Mouse (Mus musculus): ENCODE data around the gene Vangl1.

GRCm38 (mm10) chr3:102244601-102245000 lies 40.1 kb upstream of the Vangl1 start:
- no peak for TF ChIP-seq CTCF (IDR thresholded peaks at IDR 0.05)
- TF ChIP-seq EP300 (IDR thresholded peaks at IDR 0.05), result no peak
